Mouse (Mus musculus): ENCODE results near the gene Fastkd2. TPM values are rescaled to one million over a fixed set of nuclear protein-coding genes. Genes with fewer than 3 reads are reported as not detected.

Fastkd2 gene
- polyA plus RNA-seq, 1 experiment from 2014 or later = 75.3 TPM

DNA sequence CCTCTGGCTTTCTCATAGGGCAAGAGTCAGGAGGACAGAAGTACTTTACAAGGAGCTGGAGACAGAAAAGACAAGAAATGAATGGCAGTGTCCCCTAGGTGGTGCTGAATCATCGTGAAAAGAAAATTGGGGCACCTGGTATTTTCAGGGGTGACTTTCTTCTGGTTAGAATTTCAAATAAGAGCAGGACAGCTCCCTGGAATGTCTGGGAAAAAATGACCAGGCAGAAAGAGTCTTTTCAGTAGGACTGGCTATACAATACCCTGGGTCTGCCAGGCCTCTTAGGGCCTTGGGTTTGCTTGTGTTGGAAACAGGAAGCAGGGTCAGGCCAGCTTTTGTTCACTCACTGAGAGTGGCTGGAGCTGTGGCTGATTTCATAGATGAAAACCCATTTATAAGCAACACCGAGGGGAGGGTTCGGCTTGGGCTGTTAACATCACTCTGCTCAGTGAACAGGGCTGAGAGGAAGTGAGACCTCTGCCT is 32.8 kb downstream of the Fastkd2 start:
- Histone ChIP-seq H3K27ac (replicated peaks; ENCODE audit: low read depth, low read length) (0 out of 2 replicates have a peak overlapping the region, but pooled peaks have one; percentile 42), H3K36me3 (ENCODE audit: control insufficient read depth, insufficient read depth, low read length) (no peaks in the 10 kb centered on the region)

DNA sequence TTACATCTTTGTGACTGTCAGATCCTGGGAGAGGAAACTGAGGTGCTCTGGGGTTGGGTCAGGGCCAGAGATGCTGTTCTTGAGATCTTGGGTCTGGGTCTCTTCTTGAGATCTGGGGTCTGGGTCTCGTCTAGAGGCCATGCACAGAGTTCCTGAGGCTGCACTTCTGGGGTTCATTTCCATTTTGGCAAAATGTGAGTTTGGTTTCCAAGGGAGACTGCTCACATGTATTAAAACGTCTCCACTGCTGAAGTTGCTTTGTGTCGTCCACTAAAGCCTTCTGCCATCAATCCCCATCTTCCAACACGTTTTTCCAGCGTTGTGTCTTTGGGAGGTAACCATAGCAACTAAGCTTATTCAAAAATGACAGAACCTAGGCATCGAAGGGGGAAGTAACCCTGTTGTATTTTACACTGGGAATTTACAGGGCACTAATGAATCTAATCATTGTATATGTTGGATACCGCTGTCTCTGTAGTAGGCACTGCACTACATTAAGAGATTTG is 33.5 kb downstream of the Fastkd2 start:
- H3K27me3 ChIP-seq (ENCODE audit: control insufficient read depth, insufficient read depth, low read length) = no peaks in the 10 kb centered on the region
- DNase-seq (ENCODE audit: low spot score) = no peak
- H3K4me2 ChIP-seq (ENCODE audit: low read depth, severe bottlenecking) = no peak overlapping the region
- no peak overlapping the region for H3K4me3 ChIP-seq (ENCODE audit: low read depth, low read length)
- H3K9me3 ChIP-seq (ENCODE audit: control insufficient read depth, low read length) = no peaks in the 10 kb centered on the region
- H3K36me3 ChIP-seq (ENCODE audit: control insufficient read depth, insufficient read depth, low read length) = no peaks in the 10 kb centered on the region
- WGBS = 57% methylated on average over 7 of the region's 7 CpGs
- H3K9ac ChIP-seq (ENCODE audit: low read length) = no peak overlapping the region
- H3K4me1 ChIP-seq (ENCODE audit: control insufficient read depth, insufficient read depth, low read length) = peaks cover 11% of the 10 kb centered on the region; the same call in 1 of the 2 replicates
- no peak for ATAC-seq (ENCODE audit: insufficient number of reproducible peaks, low FRiP score, low TSS enrichment, low read depth)
- H3K27ac ChIP-seq (replicated peaks; ENCODE audit: low read depth, low read length) = no peak overlapping the region

More for the DNA sequence above, 32.8 kb downstream of the Fastkd2 start:
- no peaks in the 10 kb centered on the region for H3K9me3 ChIP-seq (ENCODE audit: control insufficient read depth, low read length)
- no peaks in the 10 kb centered on the region for H3K27me3 ChIP-seq (ENCODE audit: control insufficient read depth, insufficient read depth, low read length)
- H3K4me2 ChIP-seq (ENCODE audit: low read depth, severe bottlenecking) = no peak overlapping the region
- 22% methylated on average over 3 of the region's 3 CpGs for whole genome bisulfite sequencing
- H3K4me1 ChIP-seq (ENCODE audit: control insufficient read depth, insufficient read depth, low read length) = peaks cover 5% of the 10 kb centered on the region; the same call in 1 of the 2 replicates
- DNase-seq (ENCODE audit: low spot score) = peak; percentile 49
- H3K9ac ChIP-seq (ENCODE audit: low read length) = no peak overlapping the region
- H3K4me3 ChIP-seq (ENCODE audit: low read depth, low read length) = no peak overlapping the region
- ATAC-seq (ENCODE audit: insufficient number of reproducible peaks, low FRiP score, low TSS enrichment, low read depth) = peak; percentile 47; the same call in 1 of the 2 replicates

- whole genome bisulfite sequencing = 85% methylated on average over 7 of the region's 7 CpGs
- no peaks in the 10 kb centered on the region for H3K27me3 ChIP-seq (ENCODE audit: control insufficient read depth, insufficient read depth, low read length)
- no peak overlapping the region for H3K4me2 ChIP-seq (ENCODE audit: low read depth, severe bottlenecking)
- no peaks in the 10 kb centered on the region for H3K36me3 ChIP-seq (ENCODE audit: control insufficient read depth, insufficient read depth, low read length)
- no peak for ATAC-seq (ENCODE audit: insufficient number of reproducible peaks, low FRiP score, low TSS enrichment, low read depth)
- no peak overlapping the region for H3K9ac ChIP-seq (ENCODE audit: low read length)
- peaks cover 11% of the 10 kb centered on the region; the same call in 1 of the 2 replicates for H3K4me1 ChIP-seq (ENCODE audit: control insufficient read depth, insufficient read depth, low read length)
- no peak overlapping the region for H3K27ac ChIP-seq (replicated peaks; ENCODE audit: low read depth, low read length)
- no peak overlapping the region for H3K4me3 ChIP-seq (ENCODE audit: low read depth, low read length)
- no peak for DNase-seq (ENCODE audit: low spot score)
- H3K9me3 ChIP-seq (ENCODE audit: control insufficient read depth, low read length) = no peaks in the 10 kb centered on the region
Observed at GRCm38 (mm10) chr1:63764395-63764794, 34.0 kb downstream of the Fastkd2 start.

- Histone ChIP-seq H3K27ac (replicated peaks; ENCODE audit: low read depth, low read length) (no peak overlapping the region), H3K4me3 (ENCODE audit: low read depth, low read length) (no peak overlapping the region), H3K4me1 (ENCODE audit: control insufficient read depth, insufficient read depth, low read length) (peaks cover 11% of the 10 kb centered on the region; the same call in 1 of the 2 replicates), H3K4me2 (ENCODE audit: low read depth, severe bottlenecking) (no peak overlapping the region), H3K9me3 (ENCODE audit: control insufficient read depth, low read length) (no peaks in the 10 kb centered on the region), H3K36me3 (ENCODE audit: control insufficient read depth, insufficient read depth, low read length) (no peaks in the 10 kb centered on the region), H3K9ac (ENCODE audit: low read length) (no peak overlapping the region), H3K27me3 (ENCODE audit: control insufficient read depth, insufficient read depth, low read length) (no peaks in the 10 kb centered on the region)
- ATAC-seq (ENCODE audit: insufficient number of reproducible peaks, low FRiP score, low TSS enrichment, low read depth) (peak; percentile 60; the same call in 1 of the 2 replicates), DNase-seq (ENCODE audit: low spot score) (peak; percentile 52)
- 36% methylated on average over 8 of the region's 8 CpGs for WGBS
Observed at GRCm38 (mm10) chr1:63768112-63768511, 37.7 kb downstream of the Fastkd2 start.

DNA sequence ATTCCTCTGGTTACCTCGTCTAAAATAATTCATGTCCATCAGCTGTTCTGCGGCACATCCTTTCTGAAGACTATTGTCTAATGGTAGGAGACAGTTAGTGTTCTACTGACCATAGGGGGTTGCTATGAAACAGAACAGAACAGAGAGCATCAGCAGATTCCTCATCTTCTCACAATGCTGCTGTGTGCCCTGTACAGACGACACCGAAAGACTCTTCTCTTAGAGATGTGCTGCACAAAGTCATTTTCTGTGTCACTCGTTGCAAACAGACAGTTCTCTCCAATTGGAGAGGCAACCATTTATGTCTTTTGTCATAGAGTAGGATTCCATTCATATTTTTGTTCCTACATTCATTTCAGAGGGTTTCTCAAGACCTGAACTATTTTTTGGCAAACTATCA is 38.8 kb downstream of the Fastkd2 start, which contains the start of gene 4933402D24Rik:
Gene 4933402D24Rik (minus strand): TSS at position 101 of the 400 bp plus-strand sequence.
- Histone ChIP-seq H3K4me2 (ENCODE audit: low read depth, severe bottlenecking) (no peak within 1 kb of the TSS), H3K9ac (ENCODE audit: low read length) (no peak within 1 kb of the TSS), H3K27ac (replicated peaks; ENCODE audit: low read depth, low read length) (no peak within 1 kb of the TSS), H3K4me1 (ENCODE audit: control insufficient read depth, insufficient read depth, low read length) (peaks cover 6% of the 10 kb centered on the region; the same call in 1 of the 2 replicates), H3K36me3 (ENCODE audit: control insufficient read depth, insufficient read depth, low read length) (no peaks in the 10 kb centered on the region), H3K4me3 (ENCODE audit: low read depth, low read length) (no peak within 1 kb of the TSS), H3K27me3 (ENCODE audit: control insufficient read depth, insufficient read depth, low read length) (no peaks in the 10 kb centered on the region), H3K9me3 (ENCODE audit: control insufficient read depth, low read length) (no peaks in the 10 kb centered on the region)
- WGBS = 88% methylated on average over 5 of the region's 5 CpGs
- no peak for ATAC-seq (ENCODE audit: insufficient number of reproducible peaks, low FRiP score, low TSS enrichment, low read depth)
- DNase-seq (ENCODE audit: low spot score) = no peak

- no peak for DNase-seq (ENCODE audit: low spot score)
Observed at GRCm38 (mm10) chr1:63770309-63770708, 39.9 kb downstream of the Fastkd2 start.

GRCm38 (mm10) chr1:63776396-63776795 is 46.0 kb downstream of the Fastkd2 start:
- Histone ChIP-seq H3K4me2 (ENCODE audit: low read depth, severe bottlenecking) (no peak overlapping the region), H3K27ac (replicated peaks; ENCODE audit: low read depth, low read length) (no peak overlapping the region), H3K9ac (ENCODE audit: low read length) (no peak overlapping the region), H3K27me3 (ENCODE audit: control insufficient read depth, insufficient read depth, low read length) (no peaks in the 10 kb centered on the region), H3K36me3 (ENCODE audit: control insufficient read depth, insufficient read depth, low read length) (no peaks in the 10 kb centered on the region), H3K4me1 (ENCODE audit: control insufficient read depth, insufficient read depth, low read length) (0 out of 2 replicates have a peak, but pooled peaks cover 2% of the 10 kb centered on the region), H3K9me3 (ENCODE audit: control insufficient read depth, low read length) (no peaks in the 10 kb centered on the region), H3K4me3 (ENCODE audit: low read depth, low read length) (no peak overlapping the region)
- no peak for ATAC-seq (ENCODE audit: insufficient number of reproducible peaks, low FRiP score, low TSS enrichment, low read depth)
- no peak for DNase-seq (ENCODE audit: low spot score)
- WGBS = 65% methylated on average over 1 of the region's 1 CpGs

More at GRCm38 (mm10) chr1:63770309-63770708, 39.9 kb downstream of the Fastkd2 start:
- Histone ChIP-seq H3K9me3 (ENCODE audit: control insufficient read depth, low read length) (no peaks in the 10 kb centered on the region), H3K36me3 (ENCODE audit: control insufficient read depth, insufficient read depth, low read length) (no peaks in the 10 kb centered on the region), H3K27me3 (ENCODE audit: control insufficient read depth, insufficient read depth, low read length) (no peaks in the 10 kb centered on the region), H3K27ac (replicated peaks; ENCODE audit: low read depth, low read length) (no peak overlapping the region), H3K4me1 (ENCODE audit: control insufficient read depth, insufficient read depth, low read length) (peaks cover 6% of the 10 kb centered on the region; the same call in 1 of the 2 replicates), H3K9ac (ENCODE audit: low read length) (no peak overlapping the region), H3K4me2 (ENCODE audit: low read depth, severe bottlenecking) (no peak overlapping the region), H3K4me3 (ENCODE audit: low read depth, low read length) (no peak overlapping the region)
- 92% methylated on average over 7 of the region's 7 CpGs for WGBS
- no peak for ATAC-seq (ENCODE audit: insufficient number of reproducible peaks, low FRiP score, low TSS enrichment, low read depth)

- Histone ChIP-seq H3K27me3 (ENCODE audit: control insufficient read depth, insufficient read depth, low read length) (no peaks in the 10 kb centered on the region), H3K9me3 (ENCODE audit: control insufficient read depth, low read length) (no peaks in the 10 kb centered on the region), H3K4me3 (ENCODE audit: low read depth, low read length) (no peak overlapping the region), H3K36me3 (ENCODE audit: control insufficient read depth, insufficient read depth, low read length) (no peaks in the 10 kb centered on the region), H3K9ac (ENCODE audit: low read length) (no peak overlapping the region), H3K4me2 (ENCODE audit: low read depth, severe bottlenecking) (no peak overlapping the region), H3K4me1 (ENCODE audit: control insufficient read depth, insufficient read depth, low read length) (0 out of 2 replicates have a peak, but pooled peaks cover 2% of the 10 kb centered on the region), H3K27ac (replicated peaks; ENCODE audit: low read depth, low read length) (no peak overlapping the region)
- DNase-seq (ENCODE audit: low spot score) = no peak
- WGBS = 56% methylated on average over 4 of the region's 4 CpGs
- no peak for ATAC-seq (ENCODE audit: insufficient number of reproducible peaks, low FRiP score, low TSS enrichment, low read depth)
Observed at GRCm38 (mm10) chr1:63776902-63777630, 46.7 kb downstream of the Fastkd2 start.

Data from limb, embryonic 11.5 days (tissue).